Mouse (Mus musculus) stomach, postnatal 0 days (tissue): ENCODE measurements around the gene Nrcam. TPM values are rescaled to one million over a fixed set of nuclear protein-coding genes. Genes with fewer than 3 reads are reported as not detected.

Experiments
- ATAC-seq: fragments of 200-750 bp; cut with Nextera tagmentation; 2 replicates; pipeline ENCODE4 v1.8.0; 2017; ENCODE audit not compliant: low FRiP score, low TSS enrichment
- DNase-seq: peaks from one replicate; pipeline ENCODE4 v3.0.0-alpha.2; 2016; ENCODE audit warnings: low spot score
- H3K27ac ChIP-seq: fragments of 300-500 bp; sonication (generic); replicated peaks from 2 replicates; pipeline ENCODE4 v1.5.1; 2014; ENCODE audit warnings: mild to moderate bottlenecking, control low read depth
- H3K27me3 ChIP-seq: fragments of 300-500 bp; sonication (generic); 2 replicates; pipeline ENCODE4 v1.6.1; 2014; ENCODE audit warnings: low read length; ENCODE audit not compliant: control insufficient read depth, insufficient read depth
- H3K36me3 ChIP-seq: fragments of 300-500 bp; sonication (generic); 2 replicates; pipeline ENCODE4 v1.6.1; 2014; ENCODE audit warnings: low read length, mixed read lengths; ENCODE audit not compliant: control insufficient read depth, insufficient read depth
- H3K4me1 ChIP-seq: fragments of 300-500 bp; sonication (generic); replicated peaks from 2 replicates; pipeline ENCODE4 v1.6.1; 2014; ENCODE audit warnings: antibody characterized with exemption; ENCODE audit not compliant: control insufficient read depth, insufficient read depth
- H3K4me2 ChIP-seq: fragments of 300-500 bp; sonication (generic); replicated peaks from 2 replicates; pipeline ENCODE4 v1.6.1; 2014; ENCODE audit warnings: low read depth, mild to moderate bottlenecking, control low read depth, moderate library complexity
- H3K4me3 ChIP-seq: fragments of 300-500 bp; sonication (generic); 2 replicates; pipeline ENCODE4 v1.5.1; 2014; ENCODE audit warnings: low read depth, low read length, control low read depth
- H3K9ac ChIP-seq: fragments of 300-500 bp; sonication (generic); 2 replicates; pipeline ENCODE4 v1.6.1; 2014; ENCODE audit warnings: mild to moderate bottlenecking, low read length, control low read depth, mixed read lengths
- H3K9me3 ChIP-seq: fragments of 300-500 bp; sonication (generic); 2 replicates; pipeline ENCODE4 v1.6.1; 2016; ENCODE audit warnings: low read length; ENCODE audit not compliant: control insufficient read depth
- CTCF ChIP-seq: IDR thresholded peaks from 2 replicates; pipeline ENCODE4 v1.5.1; 2016; ENCODE audit warnings: antibody characterized with exemption, low read depth, mild to moderate bottlenecking, moderate library complexity
- EP300 ChIP-seq: optimal IDR thresholded peaks from 2 replicates; pipeline ENCODE3; 2016; ENCODE audit warnings: antibody characterized with exemption
- WGBS: fragments of 180-500 bp; shearing (Covaris S2); extraction: QIAGEN DNeasy Blood & Tissue Kit; methylation state at CpG from one replicate; pipeline ENCODE4 v1.1.7; 2014; 5-methylcytosine and 5-hydroxymethylcytosine counted together
- polyA plus RNA-seq: library from polyadenylated mRNA; unstranded; fragments of >200 nt; fragmentation: Nextera tagmentation; extraction: Ambion mirVana; gene quantifications from 2 replicates; pipeline ENCODE4 v1.2.1, GENCODE M21; 2015

The Nrcam gene
- polyA plus RNA-seq, 1 experiment from 2014 or later = 1.2 TPM

GRCm38 (mm10) chr12:44394901-44395300 is 66.2 kb downstream of the Nrcam start:
- Histone ChIP-seq H3K27me3 (no peaks in the 10 kb centered on the region), H3K4me3 (no peak overlapping the region), H3K36me3 (no peaks in the 10 kb centered on the region), H3K9ac (no peak overlapping the region), H3K27ac (no peak overlapping the region), H3K4me1 (no peaks in the 10 kb centered on the region), H3K4me2 (no peak overlapping the region), H3K9me3 (no peaks in the 10 kb centered on the region)
- TF ChIP-seq CTCF (no peak), EP300 (no peak)
- 51% methylated on average over 3 of the region's 3 CpGs for WGBS
- DNase-seq (no peak), ATAC-seq (no peak)

- ATAC-seq = no peak
- H3K27ac ChIP-seq = no peak overlapping the region
- no peak overlapping the region for H3K4me2 ChIP-seq
- no peaks in the 10 kb centered on the region for H3K4me1 ChIP-seq
- H3K27me3 ChIP-seq = no peaks in the 10 kb centered on the region
- no peak overlapping the region for H3K9ac ChIP-seq
- H3K9me3 ChIP-seq = no peaks in the 10 kb centered on the region
- no peak overlapping the region for H3K4me3 ChIP-seq
- H3K36me3 ChIP-seq = no peaks in the 10 kb centered on the region
- WGBS = 60% methylated on average over 5 of the region's 5 CpGs
- TF ChIP-seq CTCF (no peak), EP300 (no peak)
- DNase-seq = no peak
Measured at GRCm38 (mm10) chr12:44397782-44398181, 69.1 kb downstream of the Nrcam start.

GRCm38 (mm10) chr12:44402134-44402533 is 73.4 kb downstream of the Nrcam start:
- Histone ChIP-seq H3K9me3 (no peaks in the 10 kb centered on the region), H3K4me1 (no peaks in the 10 kb centered on the region), H3K27me3 (no peaks in the 10 kb centered on the region), H3K9ac (no peak overlapping the region), H3K4me2 (no peak overlapping the region), H3K36me3 (no peaks in the 10 kb centered on the region), H3K4me3 (no peak overlapping the region), H3K27ac (no peak overlapping the region)
- 86% methylated on average over 1 of the region's 1 CpGs for WGBS
- TF ChIP-seq EP300 = no peak
- TF ChIP-seq CTCF = no peak
- DNase-seq (no peak), ATAC-seq (no peak)

GRCm38 (mm10) chr12:44403270-44403669 is 74.6 kb downstream of the Nrcam start:
- ATAC-seq = no peak
- no peaks in the 10 kb centered on the region for H3K9me3 ChIP-seq
- H3K27ac ChIP-seq = no peak overlapping the region
- 86% methylated on average over 1 of the region's 1 CpGs for WGBS
- H3K9ac ChIP-seq = no peak overlapping the region
- no peak for DNase-seq
- TF ChIP-seq EP300 (no peak), CTCF (no peak)
- no peaks in the 10 kb centered on the region for H3K4me1 ChIP-seq
- H3K4me2 ChIP-seq = no peak overlapping the region
- no peak overlapping the region for H3K4me3 ChIP-seq
- no peaks in the 10 kb centered on the region for H3K27me3 ChIP-seq
- H3K36me3 ChIP-seq = no peaks in the 10 kb centered on the region

- Histone ChIP-seq H3K36me3 (no peaks in the 10 kb centered on the region), H3K27me3 (no peaks in the 10 kb centered on the region), H3K4me3 (no peak overlapping the region), H3K4me2 (no peak overlapping the region), H3K27ac (no peak overlapping the region), H3K9me3 (no peaks in the 10 kb centered on the region), H3K9ac (no peak overlapping the region), H3K4me1 (no peaks in the 10 kb centered on the region)
- DNase-seq (no peak), ATAC-seq (no peak)
- TF ChIP-seq EP300 (no peak), CTCF (no peak)
- 33% methylated on average over 3 of the region's 3 CpGs for WGBS
Measured at GRCm38 (mm10) chr12:44403731-44404424, 75.2 kb downstream of the Nrcam start.

- Histone ChIP-seq H3K36me3 (no peaks in the 10 kb centered on the region), H3K4me1 (no peaks in the 10 kb centered on the region), H3K4me3 (no peak overlapping the region), H3K4me2 (no peak overlapping the region), H3K9me3 (no peaks in the 10 kb centered on the region), H3K27ac (no peak overlapping the region), H3K27me3 (no peaks in the 10 kb centered on the region), H3K9ac (no peak overlapping the region)
- TF ChIP-seq CTCF (no peak), EP300 (no peak)
- DNase-seq = no peak
- 80% methylated on average over 4 of the region's 4 CpGs for WGBS
- ATAC-seq = no peak
Measured at GRCm38 (mm10) chr12:44409786-44410185, 81.1 kb downstream of the Nrcam start.
